Mouse (Mus musculus) neutrophil, adult 83 days (primary cell): Measurements from ENCODE around the gene Olfr1223. TPM values are rescaled to one million over a fixed set of nuclear protein-coding genes. Genes with fewer than 3 reads are reported as not detected.

Experiments
- total RNA-seq, 2 experiments: library from RNA; stranded (reverse); gene quantifications; one replicate each; pipeline ENCODE4 v1.2.4; 2023

The Olfr1223 gene
- total RNA-seq: not detected

GRCm38 (mm10) chr2:89151460-89151859 is at the start of gene Olfr1223:
Olfr1223 (minus strand) TSS chr2:89151560.

GRCm38 (mm10) chr2:89199948-89200347 is 48.6 kb upstream of the Olfr1223 start, which contains the start of gene Olfr1226:
Olfr1226 (minus strand) TSS chr2:89200048.

GRCm38 (mm10) chr2:89174569-89174968 is 23.2 kb upstream of the Olfr1223 start, which contains the start of gene Olfr1225:
Olfr1225 (minus strand) TSS chr2:89174669.

GRCm38 (mm10) chr2:89163991-89164390 is 12.6 kb upstream of the Olfr1223 start, which contains the start of gene Olfr1224-ps1:
Olfr1224-ps1 (minus strand) TSS chr2:89164091.

GRCm38 (mm10) chr2:89132954-89133353 is 18.4 kb downstream of the Olfr1223 start, which contains the start of gene Olfr1222:
Olfr1222 (minus strand) TSS chr2:89133054.

GRCm38 (mm10) chr2:89117183-89117582 is 34.2 kb downstream of the Olfr1223 start, which contains the start of gene Olfr1221:
Olfr1221 (minus strand) TSS chr2:89117283.

GRCm38 (mm10) chr2:89106735-89107134 is 44.6 kb downstream of the Olfr1223 start, which contains the start of gene Olfr1220:
Olfr1220 (minus strand) TSS chr2:89106835.

Other genes with a start within 250 kb of the Olfr1223 start
- gene Olfr1208, start 249.2 kb downstream of the Olfr1223 start, total RNA-seq: not detected
- gene Olfr1209, start 236.4 kb downstream of the Olfr1223 start, total RNA-seq: not detected
- gene Olfr1211, start 213.4 kb downstream of the Olfr1223 start, total RNA-seq: not detected
- gene Olfr1212, start 197.6 kb downstream of the Olfr1223 start, total RNA-seq: not detected
- not detected for gene Gm13762, start 171.3 kb downstream of the Olfr1223 start, total RNA-seq
- gene Olfr1214, start 158.9 kb downstream of the Olfr1223 start, total RNA-seq: not detected
- gene Olfr1215, start 144.6 kb downstream of the Olfr1223 start, total RNA-seq: not detected
- gene Olfr1216, start 133.2 kb downstream of the Olfr1223 start, total RNA-seq: not detected
- gene Olfr1217, start 119.5 kb downstream of the Olfr1223 start, total RNA-seq: not detected
- gene Olfr1218, start 90.4 kb downstream of the Olfr1223 start, total RNA-seq: not detected
- not detected for gene Olfr1219, start 68.0 kb downstream of the Olfr1223 start, total RNA-seq
- not detected for gene Olfr1220, start 44.7 kb downstream of the Olfr1223 start, total RNA-seq
- gene Olfr1221, start 34.3 kb downstream of the Olfr1223 start, total RNA-seq: not detected
- not detected for gene Olfr1222, start 18.5 kb downstream of the Olfr1223 start, total RNA-seq
- not detected for gene Olfr1224-ps1, start 12.5 kb upstream of the Olfr1223 start, total RNA-seq
- not detected for gene Olfr1225, start 23.1 kb upstream of the Olfr1223 start, total RNA-seq
- not detected for gene Olfr1226, start 48.5 kb upstream of the Olfr1223 start, total RNA-seq
- not detected for gene Olfr1228, start 102.5 kb upstream of the Olfr1223 start, total RNA-seq
- not detected for gene Olfr1229, start 136.5 kb upstream of the Olfr1223 start, total RNA-seq
- gene Olfr1230, start 145.7 kb upstream of the Olfr1223 start, total RNA-seq: not detected
- not detected for gene Olfr1231, start 155.5 kb upstream of the Olfr1223 start, total RNA-seq
- not detected for gene Olfr1232, start 178.1 kb upstream of the Olfr1223 start, total RNA-seq
- gene Olfr1233, start 190.8 kb upstream of the Olfr1223 start, total RNA-seq: not detected
- not detected for gene Olfr1234, start 213.3 kb upstream of the Olfr1223 start, total RNA-seq